Mouse (Mus musculus): ENCODE measurements at regions not wholly inside any gene's neighbourhood (a gene's known extent, or its start where the extent isn't known, plus 50 kb on each side); places are given as distances from the start of the nearest gene placed in this dataset.

- Histone ChIP-seq H3K27ac (ENCODE audit: insufficient read depth, low read length) (no peak overlapping the region), H3K9ac (ENCODE audit: low read depth, poor library complexity, severe bottlenecking) (no peak overlapping the region), H3K36me3 (ENCODE audit: control insufficient read depth, insufficient read depth, low read length, poor library complexity, severe bottlenecking) (no peaks in the 10 kb centered on the region), H3K9me3 (replicated peaks; ENCODE audit: control insufficient read depth, insufficient read depth, low read length, poor library complexity, severe bottlenecking) (no peaks in the 10 kb centered on the region), H3K27me3 (ENCODE audit: control insufficient read depth, insufficient read depth, low read length, poor library complexity, severe bottlenecking) (no peaks in the 10 kb centered on the region), H3K4me1 (ENCODE audit: control insufficient read depth, insufficient read depth, low read length) (no peaks in the 10 kb centered on the region), H3K4me3 (ENCODE audit: low read depth, low read length) (no peak overlapping the region)
- TF ChIP-seq POLR2A (IDR thresholded peaks at IDR 0.05; ENCODE audit: insufficient read depth, low read length) (no peak), CTCF (IDR thresholded peaks at IDR 0.05; ENCODE audit: low read depth, low read length) (no peak), EP300 (IDR thresholded peaks at IDR 0.05; ENCODE audit: insufficient read depth, low read depth, low read length) (no peak)
Measured at GRCm38 (mm10) chr10:72132407-72132806, 522.2 kb upstream of the Zwint start.

Data from ES-Bruce4 (cell line).